Mouse (Mus musculus) ES-Bruce4 (cell line): Measurements from ENCODE around the gene Gsta2. TPM values are rescaled to one million over a fixed set of nuclear protein-coding genes. Genes with fewer than 3 reads are reported as not detected.
"Not testable (repeated sequence)": the region's sequence is repeated elsewhere in the genome, so short reads cannot be mapped to it uniquely, and the experiment has no call there.

ENCODE experiments used
- H3K27ac ChIP-seq: 2 replicates; pipeline ENCODE4 v1.5.1; 2012; ENCODE audit warnings: low read length, inconsistent platforms; ENCODE audit not compliant: insufficient read depth
- H3K27me3 ChIP-seq: 2 replicates; pipeline ENCODE4 v1.6.1; 2012; ENCODE audit warnings: mild to moderate bottlenecking, low read length, inconsistent platforms; ENCODE audit not compliant: control insufficient read depth, poor library complexity, insufficient read depth, severe bottlenecking
- H3K36me3 ChIP-seq: 2 replicates; pipeline ENCODE4 v1.6.1; 2012; ENCODE audit warnings: inconsistent platforms, mild to moderate bottlenecking, low read length, moderate library complexity; ENCODE audit not compliant: control insufficient read depth, poor library complexity, insufficient read depth, severe bottlenecking
- H3K4me1 ChIP-seq: one replicate; pipeline ENCODE4 v1.8.1; 2011; ENCODE audit warnings: low read length; ENCODE audit not compliant: control insufficient read depth, insufficient read depth
- H3K4me3 ChIP-seq: 2 replicates; pipeline ENCODE4 v1.5.1; 2011; ENCODE audit warnings: low read depth, mild to moderate bottlenecking, low read length
- H3K9ac ChIP-seq: 2 replicates; pipeline ENCODE4 v1.6.1; 2012; ENCODE audit warnings: low read depth, mild to moderate bottlenecking, inconsistent platforms; ENCODE audit not compliant: poor library complexity, severe bottlenecking
- H3K9me3 ChIP-seq: replicated peaks from 2 replicates; pipeline ENCODE4 v1.6.1; 2012; ENCODE audit warnings: mild to moderate bottlenecking, low read length, inconsistent platforms; ENCODE audit not compliant: control insufficient read depth, poor library complexity, insufficient read depth, severe bottlenecking
- CTCF ChIP-seq: IDR thresholded peaks from one replicate; pipeline ENCODE4 v1.8.1; 2011; ENCODE audit warnings: low read depth, low read length
- EP300 ChIP-seq: IDR thresholded peaks from 2 replicates; pipeline ENCODE4 v1.6.1; 2011; ENCODE audit warnings: low read depth, low read length; ENCODE audit not compliant: insufficient read depth
- POLR2A ChIP-seq: IDR thresholded peaks from one replicate; pipeline ENCODE4 v1.8.1; 2011; ENCODE audit warnings: low read length; ENCODE audit not compliant: insufficient read depth
- polyA plus RNA-seq: library from polyadenylated mRNA; stranded (reverse); fragments of >200 nt; gene quantifications from 2 replicates; pipeline ENCODE4 v1.2.4, GENCODE M21; 2011; ENCODE audit warnings: low read depth; ENCODE audit not compliant: missing spikeins, insufficient read depth, insufficient read length

Gene Gsta2
- polyA plus RNA-seq, 1 experiment = not detected

GRCm38 (mm10) chr9:78298232-78298631 lies 57.4 kb downstream of the Gsta2 start:
- H3K4me1 ChIP-seq = no peaks in the 10 kb centered on the region
- no peaks in the 10 kb centered on the region for H3K36me3 ChIP-seq
- no peak overlapping the region for H3K4me3 ChIP-seq
- no peaks in the 10 kb centered on the region for H3K9me3 ChIP-seq
- H3K27ac ChIP-seq = no peak overlapping the region
- TF ChIP-seq CTCF (no peak), POLR2A (no peak), EP300 (no peak)
- no peak overlapping the region for H3K9ac ChIP-seq
- H3K27me3 ChIP-seq = no peaks in the 10 kb centered on the region

GRCm38 (mm10) chr9:78296089-78296488 lies 59.5 kb downstream of the Gsta2 start:
- not testable (repeated sequence) for H3K4me1 ChIP-seq, H3K9ac ChIP-seq, H3K27me3 ChIP-seq, H3K27ac ChIP-seq, H3K4me3 ChIP-seq, H3K9me3 ChIP-seq, H3K36me3 ChIP-seq
- TF ChIP-seq CTCF = peak; percentile 74

- not testable (repeated sequence) for H3K4me1 ChIP-seq, H3K27me3 ChIP-seq, H3K4me3 ChIP-seq, H3K27ac ChIP-seq, H3K36me3 ChIP-seq, H3K9ac ChIP-seq, H3K9me3 ChIP-seq
These were observed 60.8 kb downstream of the Gsta2 start for GRCm38 (mm10) chr9:78294781-78295180.

GRCm38 (mm10) chr9:78293683-78294082 lies 61.9 kb downstream of the Gsta2 start:
- not testable (repeated sequence) for H3K36me3 ChIP-seq, H3K4me1 ChIP-seq, H3K9me3 ChIP-seq, H3K4me3 ChIP-seq, H3K27ac ChIP-seq, H3K27me3 ChIP-seq, H3K9ac ChIP-seq

GRCm38 (mm10) chr9:78292462-78292861 lies 63.1 kb downstream of the Gsta2 start:
- not testable (repeated sequence) for H3K9me3 ChIP-seq

GRCm38 (mm10) chr9:78289723-78290122 lies 65.9 kb downstream of the Gsta2 start, which contains the start of gene Gm10639:
Gene Gm10639, plus strand, starts transcription at chr9:78289923.
- H3K4me3 ChIP-seq, H3K27me3 ChIP-seq, H3K4me1 ChIP-seq, H3K36me3 ChIP-seq, H3K27ac ChIP-seq, H3K9ac ChIP-seq, H3K9me3 ChIP-seq: not testable (repeated sequence)

More at GRCm38 (mm10) chr9:78292462-78292861, 63.1 kb downstream of the Gsta2 start:
- not testable (repeated sequence) for H3K27me3 ChIP-seq, H3K4me1 ChIP-seq, H3K4me3 ChIP-seq, H3K27ac ChIP-seq, H3K9ac ChIP-seq, H3K36me3 ChIP-seq

- H3K4me1 ChIP-seq, H3K27me3 ChIP-seq, H3K4me3 ChIP-seq, H3K36me3 ChIP-seq, H3K9ac ChIP-seq, H3K9me3 ChIP-seq, H3K27ac ChIP-seq: not testable (repeated sequence)
These were observed 66.5 kb downstream of the Gsta2 start for GRCm38 (mm10) chr9:78289063-78289462.

GRCm38 (mm10) chr9:78282002-78282711 lies 73.4 kb downstream of the Gsta2 start:
- H3K9me3 ChIP-seq, H3K4me3 ChIP-seq, H3K4me1 ChIP-seq, H3K27me3 ChIP-seq, H3K27ac ChIP-seq, H3K9ac ChIP-seq, H3K36me3 ChIP-seq: not testable (repeated sequence)
